Mouse (Mus musculus) midbrain, embryonic 15.5 days (tissue): ENCODE data around the gene Dhdh. TPM values are rescaled to one million over a fixed set of nuclear protein-coding genes. Genes with fewer than 3 reads are reported as not detected.
"Not testable (repeated sequence)": the region's sequence is repeated elsewhere in the genome, so short reads cannot be mapped to it uniquely, and the experiment has no call there.

Source experiments
- ATAC-seq: fragments of 200-750 bp; cut with Nextera tagmentation; replicated peaks from 2 replicates; pipeline ENCODE4 v1.8.0; 2017; ENCODE audit warnings: moderate TSS enrichment
- H3K27ac ChIP-seq: fragments of 300-500 bp; sonication (generic); 2 replicates; pipeline ENCODE4 v1.5.1; 2015; ENCODE audit warnings: mild to moderate bottlenecking, inconsistent platforms
- H3K27me3 ChIP-seq: fragments of 300-500 bp; sonication (generic); replicated peaks from 2 replicates; pipeline ENCODE4 v1.6.1; 2015; ENCODE audit warnings: inconsistent platforms
- H3K36me3 ChIP-seq: fragments of 300-500 bp; sonication (generic); replicated peaks from 2 replicates; pipeline ENCODE4 v1.6.1; 2015; ENCODE audit warnings: inconsistent platforms
- H3K4me1 ChIP-seq: fragments of 300-500 bp; sonication (generic); 2 replicates; pipeline ENCODE4 v1.6.1; 2015; ENCODE audit warnings: inconsistent platforms
- H3K4me2 ChIP-seq: fragments of 300-500 bp; sonication (generic); 2 replicates; pipeline ENCODE4 v1.6.1; 2015; ENCODE audit warnings: inconsistent platforms, mild to moderate bottlenecking, moderate library complexity
- H3K4me3 ChIP-seq: fragments of 300-500 bp; sonication (generic); 2 replicates; pipeline ENCODE4 v1.5.1; 2015; ENCODE audit warnings: mild to moderate bottlenecking, inconsistent platforms
- H3K9ac ChIP-seq: fragments of 300-500 bp; sonication (generic); 2 replicates; pipeline ENCODE4 v1.6.1; 2015; ENCODE audit warnings: mild to moderate bottlenecking, inconsistent platforms
- H3K9me3 ChIP-seq: fragments of 300-500 bp; sonication (generic); 2 replicates; pipeline ENCODE4 v1.6.1; 2016; ENCODE audit warnings: inconsistent platforms
- whole genome bisulfite sequencing: fragments of 180-500 bp; shearing (Covaris S2); methylation state at CpG from one replicate; pipeline ENCODE4 v1.1.7; 2015; ENCODE audit warnings: mixed read lengths; 5-methylcytosine and 5-hydroxymethylcytosine counted together
- polyA plus RNA-seq: library from polyadenylated mRNA; unstranded; fragments of >200 nt; fragmentation: Nextera tagmentation; extraction: Ambion mirVana; gene quantifications from 2 replicates; pipeline ENCODE4 v1.2.1, GENCODE M21; 2015

Dhdh gene
- polyA plus RNA-seq, 1 experiment from 2014 or later = 4.1 TPM

- H3K9me3 ChIP-seq = no peaks in the 10 kb centered on the region
- peaks cover 33% of the 10 kb centered on the region for H3K4me1 ChIP-seq
- H3K4me3 ChIP-seq = no peak overlapping the region
- 95% methylated on average over 12 of the region's 12 CpGs for WGBS
- no peaks in the 10 kb centered on the region for H3K27me3 ChIP-seq
- no peak for ATAC-seq
- no peak overlapping the region for H3K9ac ChIP-seq
- no peak overlapping the region for H3K27ac ChIP-seq
- H3K36me3 ChIP-seq = peaks cover 15% of the 10 kb centered on the region
- H3K4me2 ChIP-seq = peak overlapping the region; percentile 83; the same call in 1 of the 2 replicates
Measured at GRCm38 (mm10) chr7:45465112-45465511, 23.5 kb downstream of the Dhdh start.

- WGBS = 97% methylated on average over 7 of the region's 7 CpGs
- no peak for ATAC-seq
- Histone ChIP-seq H3K27ac (no peak overlapping the region), H3K4me1 (peaks cover 35% of the 10 kb centered on the region), H3K9me3 (no peaks in the 10 kb centered on the region), H3K27me3 (no peaks in the 10 kb centered on the region), H3K4me3 (no peak overlapping the region), H3K4me2 (no peak overlapping the region), H3K36me3 (peaks cover 15% of the 10 kb centered on the region), H3K9ac (no peak overlapping the region)
Measured at GRCm38 (mm10) chr7:45463987-45464778, 24.4 kb downstream of the Dhdh start.

GRCm38 (mm10) chr7:45462868-45463267 lies 25.7 kb downstream of the Dhdh start:
- not testable (repeated sequence) for H3K9ac ChIP-seq, H3K27ac ChIP-seq, H3K4me3 ChIP-seq, H3K9me3 ChIP-seq, H3K27me3 ChIP-seq, ATAC-seq, H3K4me2 ChIP-seq
- Histone ChIP-seq H3K36me3 (peaks cover 15% of the 10 kb centered on the region), H3K4me1 (peaks cover 41% of the 10 kb centered on the region)
- WGBS = 86% methylated on average over 4 of the region's 4 CpGs

GRCm38 (mm10) chr7:45462325-45462724 lies 26.3 kb downstream of the Dhdh start:
- Histone ChIP-seq H3K27ac (no peak overlapping the region), H3K4me2 (no peak overlapping the region), H3K9ac (no peak overlapping the region), H3K27me3 (no peaks in the 10 kb centered on the region), H3K36me3 (peaks cover 15% of the 10 kb centered on the region), H3K4me1 (peaks cover 45% of the 10 kb centered on the region), H3K9me3 (no peaks in the 10 kb centered on the region), H3K4me3 (no peak overlapping the region)
- no peak for ATAC-seq
- 94% methylated on average over 4 of the region's 4 CpGs for WGBS

GRCm38 (mm10) chr7:45461781-45462180 lies 26.8 kb downstream of the Dhdh start:
- H3K27me3 ChIP-seq = no peaks in the 10 kb centered on the region
- ATAC-seq = no peak
- no peak overlapping the region for H3K27ac ChIP-seq
- no peak overlapping the region for H3K4me2 ChIP-seq
- no peaks in the 10 kb centered on the region for H3K9me3 ChIP-seq
- 94% methylated on average over 4 of the region's 4 CpGs for WGBS
- no peak overlapping the region for H3K9ac ChIP-seq
- no peak overlapping the region for H3K4me3 ChIP-seq
- H3K36me3 ChIP-seq = peaks cover 15% of the 10 kb centered on the region
- peaks cover 46% of the 10 kb centered on the region for H3K4me1 ChIP-seq

- Histone ChIP-seq H3K27ac (peak overlapping the region; percentile 91; the same call in 1 of the 2 replicates), H3K9me3 (no peaks in the 10 kb centered on the region), H3K36me3 (peaks cover 15% of the 10 kb centered on the region), H3K9ac (no peak overlapping the region), H3K27me3 (no peaks in the 10 kb centered on the region), H3K4me1 (peaks cover 50% of the 10 kb centered on the region), H3K4me2 (no peak overlapping the region), H3K4me3 (no peak overlapping the region)
- 58% methylated on average over 5 of the region's 5 CpGs for WGBS
- ATAC-seq = no peak
Measured at GRCm38 (mm10) chr7:45461326-45461725, 27.3 kb downstream of the Dhdh start.

- Histone ChIP-seq H3K9me3 (no peaks in the 10 kb centered on the region), H3K4me1 (peaks cover 49% of the 10 kb centered on the region), H3K9ac (no peak overlapping the region), H3K27me3 (no peaks in the 10 kb centered on the region), H3K4me2 (peak overlapping the region; percentile 57; the same call in 1 of the 2 replicates), H3K27ac (peak overlapping the region; percentile 91), H3K36me3 (peaks cover 15% of the 10 kb centered on the region), H3K4me3 (no peak overlapping the region)
- ATAC-seq = no peak
- WGBS = 44% methylated on average over 13 of the region's 13 CpGs
Measured at GRCm38 (mm10) chr7:45460860-45461314, 27.7 kb downstream of the Dhdh start.

GRCm38 (mm10) chr7:45460377-45460776 lies 28.2 kb downstream of the Dhdh start:
- no peaks in the 10 kb centered on the region for H3K27me3 ChIP-seq
- peak overlapping the region; percentile 45; the same call in 1 of the 2 replicates for H3K9ac ChIP-seq
- 77% methylated on average over 7 of the region's 7 CpGs for WGBS
- no peaks in the 10 kb centered on the region for H3K9me3 ChIP-seq
- H3K4me2 ChIP-seq = peak overlapping the region; percentile 57
- H3K4me1 ChIP-seq = peaks cover 44% of the 10 kb centered on the region
- peaks cover 15% of the 10 kb centered on the region for H3K36me3 ChIP-seq
- no peak for ATAC-seq
- H3K4me3 ChIP-seq = peak overlapping the region; percentile 83
- H3K27ac ChIP-seq = peak overlapping the region; percentile 91

GRCm38 (mm10) chr7:45459564-45460140 lies 29.0 kb downstream of the Dhdh start, which contains the start of gene Ftl1:
Gene Ftl1 (minus strand): TSS chr7:45459884.
- peak within 1 kb of the TSS; percentile 83 for H3K4me3 ChIP-seq
- H3K4me1 ChIP-seq = peaks cover 37% of the 10 kb centered on the region
- WGBS = 0% methylated on average over 32 of the region's 37 CpGs
- H3K9ac ChIP-seq = peak within 1 kb of the TSS; percentile 79
- H3K9me3 ChIP-seq, H3K27me3 ChIP-seq: not testable (repeated sequence)
- H3K4me2 ChIP-seq = peak within 1 kb of the TSS; percentile 70
- peaks cover 16% of the 10 kb centered on the region for H3K36me3 ChIP-seq
- peak within 1 kb of the TSS; percentile 91 for H3K27ac ChIP-seq
- peak; percentile 97 for ATAC-seq

GRCm38 (mm10) chr7:45458748-45459563 lies 29.6 kb downstream of the Dhdh start:
- H3K36me3 ChIP-seq = peaks cover 14% of the 10 kb centered on the region

GRCm38 (mm10) chr7:45457204-45458060 lies 31.2 kb downstream of the Dhdh start:
- no peak for ATAC-seq
- Histone ChIP-seq H3K36me3 (peaks cover 10% of the 10 kb centered on the region), H3K9me3 (no peaks in the 10 kb centered on the region), H3K4me1 (peaks cover 35% of the 10 kb centered on the region), H3K27ac (peak overlapping the region; percentile 91; the same call in 1 of the 2 replicates), H3K4me3 (peak overlapping the region; percentile 83), H3K9ac (peak overlapping the region; percentile 79; the same call in 1 of the 2 replicates), H3K27me3 (no peaks in the 10 kb centered on the region), H3K4me2 (peak overlapping the region; percentile 70)
- whole genome bisulfite sequencing = 66% methylated on average over 10 of the region's 10 CpGs

More at GRCm38 (mm10) chr7:45458748-45459563, 29.6 kb downstream of the Dhdh start:
- WGBS = 1% methylated on average over 43 of the region's 43 CpGs
- peak overlapping the region; percentile 91 for H3K27ac ChIP-seq
- no peaks in the 10 kb centered on the region for H3K9me3 ChIP-seq
- H3K4me2 ChIP-seq = peak overlapping the region; percentile 70
- H3K9ac ChIP-seq = peak overlapping the region; percentile 79
- H3K4me1 ChIP-seq = peaks cover 35% of the 10 kb centered on the region
- peak overlapping the region; percentile 83 for H3K4me3 ChIP-seq
- H3K27me3 ChIP-seq = no peaks in the 10 kb centered on the region
- peak; percentile 79 for ATAC-seq
